Mouse (Mus musculus) hindbrain, embryonic 16.5 days (tissue): Measurements from ENCODE around the gene Map7d2. TPM values are rescaled to one million over a fixed set of nuclear protein-coding genes. Genes with fewer than 3 reads are reported as not detected.

Experiments
- ATAC-seq: fragments of 200-750 bp; cut with Nextera tagmentation; 2 replicates; pipeline ENCODE4 v1.8.0; 2017; ENCODE audit warnings: moderate TSS enrichment, moderate library complexity
- H3K27ac ChIP-seq: fragments of 300-500 bp; sonication (generic); 2 replicates; pipeline ENCODE4 v1.5.1; 2014; ENCODE audit warnings: low read depth, mild to moderate bottlenecking, control low read depth, low read length, moderate library complexity
- H3K27me3 ChIP-seq: fragments of 300-500 bp; sonication (generic); replicated peaks from 2 replicates; pipeline ENCODE4 v1.6.1; 2014; ENCODE audit warnings: low read length; ENCODE audit not compliant: control insufficient read depth, insufficient read depth
- H3K36me3 ChIP-seq: fragments of 300-500 bp; sonication (generic); 2 replicates; pipeline ENCODE4 v1.6.1; 2014; ENCODE audit warnings: mild to moderate bottlenecking, low read length, moderate library complexity, mixed read lengths; ENCODE audit not compliant: control insufficient read depth, insufficient read depth
- H3K4me1 ChIP-seq: fragments of 300-500 bp; sonication (generic); 2 replicates; pipeline ENCODE4 v1.6.1; 2014; ENCODE audit warnings: low read depth, low read length; ENCODE audit not compliant: control insufficient read depth, insufficient read depth
- H3K4me2 ChIP-seq: fragments of 300-500 bp; sonication (generic); 2 replicates; pipeline ENCODE4 v1.6.1; 2014; ENCODE audit warnings: mild to moderate bottlenecking, low read length, control low read depth, moderate library complexity
- H3K4me3 ChIP-seq: fragments of 300-500 bp; sonication (generic); 2 replicates; pipeline ENCODE4 v1.5.1; 2014; ENCODE audit warnings: mild to moderate bottlenecking, low read length, control low read depth, moderate library complexity
- H3K9ac ChIP-seq: fragments of 300-500 bp; sonication (generic); 2 replicates; pipeline ENCODE4 v1.6.1; 2014; ENCODE audit warnings: low read depth, mild to moderate bottlenecking, control low read depth, low read length, moderate library complexity
- H3K9me3 ChIP-seq: fragments of 300-500 bp; sonication (generic); 2 replicates; pipeline ENCODE4 v1.6.1; 2014; ENCODE audit warnings: mild to moderate bottlenecking, low read length, moderate library complexity; ENCODE audit not compliant: control insufficient read depth
- WGBS: fragments of 180-500 bp; shearing (Covaris S2); extraction: QIAGEN DNeasy Blood & Tissue Kit; methylation state at CpG from one replicate; pipeline ENCODE4 v1.1.7; 2014; 5-methylcytosine and 5-hydroxymethylcytosine counted together
- polyA plus RNA-seq: library from polyadenylated mRNA; unstranded; fragments of >200 nt; fragmentation: Nextera tagmentation; extraction: Ambion mirVana; gene quantifications from 2 replicates; pipeline ENCODE4 v1.2.1, GENCODE M21; 2015

Gene Map7d2
- polyA plus RNA-seq, 1 experiment from 2014 or later: 57.6 TPM

DNA sequence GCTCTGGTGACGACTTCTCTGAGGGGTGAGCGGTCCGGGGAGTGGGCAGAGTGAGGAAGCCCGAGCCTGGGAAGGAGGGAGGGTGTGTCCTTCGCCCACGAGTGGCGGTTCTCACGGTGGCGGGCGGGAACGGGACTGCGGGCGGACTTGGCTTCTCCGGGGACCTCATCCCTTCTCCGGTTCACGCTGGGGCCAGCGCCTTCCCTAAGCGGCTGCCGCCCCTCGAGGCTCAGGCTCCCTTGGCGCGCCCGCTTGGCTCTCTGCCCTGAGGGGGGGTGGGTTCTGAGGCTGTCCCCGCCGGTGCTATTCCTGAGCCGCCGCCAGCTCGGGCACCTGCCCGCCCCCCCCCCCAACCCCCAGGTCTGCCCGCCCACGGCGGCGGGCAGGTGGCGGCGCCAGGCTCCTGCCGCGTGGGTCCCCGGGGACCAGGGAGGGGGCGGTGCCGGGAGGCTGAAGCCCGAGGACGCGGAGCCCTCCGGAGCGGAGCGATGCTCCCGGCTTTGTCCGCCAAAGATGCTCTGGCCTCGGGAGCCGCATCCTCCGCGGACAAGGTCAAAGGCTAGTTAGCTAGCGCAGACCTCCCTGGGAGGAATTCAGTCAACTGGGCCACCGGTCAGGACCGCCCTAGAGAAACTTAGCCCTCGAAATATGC is 118.6 kb downstream of the Map7d2 start:
- Histone ChIP-seq H3K27me3 (no peaks in the 10 kb centered on the region; the same call in 1 of the 2 replicates), H3K9ac (peak overlapping the region; percentile 71), H3K4me2 (peak overlapping the region; percentile 59), H3K4me1 (no peaks in the 10 kb centered on the region; the same call in 1 of the 2 replicates), H3K36me3 (no peaks in the 10 kb centered on the region), H3K9me3 (no peaks in the 10 kb centered on the region), H3K4me3 (peak overlapping the region; percentile 59), H3K27ac (peak overlapping the region; percentile 75)
- peak; percentile 6; the same call in 1 of the 2 replicates for ATAC-seq
- 35% methylated on average over 23 of the region's 56 CpGs for WGBS

DNA sequence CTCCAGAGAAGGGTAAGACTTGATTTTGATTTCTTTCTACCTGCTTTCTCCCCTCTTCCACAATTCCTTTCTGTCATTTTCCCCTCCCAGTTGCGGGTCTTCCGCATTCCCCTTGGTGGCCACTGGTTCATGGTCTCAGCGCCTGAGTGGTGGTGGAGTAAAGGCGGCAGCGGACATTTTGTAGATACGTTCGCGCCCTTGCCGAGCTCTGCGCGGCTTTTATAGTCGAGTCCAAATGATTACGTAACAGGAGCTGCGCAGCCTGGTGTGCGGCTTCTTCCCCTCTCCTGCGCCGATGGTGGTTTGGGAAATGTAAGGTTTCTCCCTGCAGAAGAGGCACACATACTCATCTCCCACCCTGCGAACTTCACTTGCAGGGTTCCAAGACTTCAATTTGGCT is 127.6 kb downstream of the Map7d2 start:
- no peaks in the 10 kb centered on the region for H3K9me3 ChIP-seq
- H3K4me2 ChIP-seq: no peak overlapping the region
- H3K9ac ChIP-seq: no peak overlapping the region
- ATAC-seq: no peak
- H3K27ac ChIP-seq: no peak overlapping the region
- 90% methylated on average over 18 of the region's 18 CpGs for WGBS
- H3K27me3 ChIP-seq: no peaks in the 10 kb centered on the region
- no peaks in the 10 kb centered on the region for H3K4me1 ChIP-seq
- 0 out of 2 replicates have a peak, but pooled peaks cover 2% of the 10 kb centered on the region for H3K36me3 ChIP-seq
- no peak overlapping the region for H3K4me3 ChIP-seq

DNA sequence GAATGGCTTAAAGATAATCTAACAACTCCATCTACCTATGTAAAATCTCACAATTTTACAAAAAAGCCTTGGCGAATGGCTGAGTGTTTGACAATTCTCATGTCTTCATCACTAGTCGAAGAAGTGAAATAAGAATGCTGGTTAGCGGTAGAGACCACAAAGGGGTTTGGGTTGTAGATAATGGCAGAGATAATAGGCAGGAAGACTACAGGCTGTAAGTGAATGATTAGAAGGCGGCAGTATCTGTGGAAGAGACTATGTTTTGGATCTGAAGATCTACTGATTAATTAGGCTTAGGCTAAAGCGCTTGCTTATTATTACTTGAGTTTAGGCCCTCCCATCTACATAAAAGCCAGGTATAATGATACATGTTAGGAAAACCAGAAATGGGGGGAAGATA is 132.7 kb downstream of the Map7d2 start:
- no peaks in the 10 kb centered on the region for H3K9me3 ChIP-seq
- no peak overlapping the region for H3K4me2 ChIP-seq
- ATAC-seq: no peak
- no peaks in the 10 kb centered on the region for H3K36me3 ChIP-seq
- H3K27ac ChIP-seq: no peak overlapping the region
- no peak overlapping the region for H3K9ac ChIP-seq
- H3K4me1 ChIP-seq: no peaks in the 10 kb centered on the region
- no peak overlapping the region for H3K4me3 ChIP-seq
- H3K27me3 ChIP-seq: no peaks in the 10 kb centered on the region
- 96% methylated on average over 5 of the region's 5 CpGs for WGBS

Other genes with a start within 250 kb of the Map7d2 start
- 3.2 and 3.6 TPM in 2 replicates for gene Rps6ka3, start 204.3 kb upstream of the Map7d2 start, polyA plus RNA-seq
- gene Eif1ax, start 42.4 kb upstream of the Map7d2 start, polyA plus RNA-seq: 102 and 106 TPM in 2 replicates
- gene Bclaf3, start 112.1 kb downstream of the Map7d2 start, polyA plus RNA-seq: 20.8 TPM in 2 replicates
- 49.6 and 50.0 TPM in 2 replicates for gene Sh3kbp1, start 212.7 kb downstream of the Map7d2 start, polyA plus RNA-seq